Mouse (Mus musculus): ENCODE results near the gene Gpr18.

Gene Gpr18

DNA sequence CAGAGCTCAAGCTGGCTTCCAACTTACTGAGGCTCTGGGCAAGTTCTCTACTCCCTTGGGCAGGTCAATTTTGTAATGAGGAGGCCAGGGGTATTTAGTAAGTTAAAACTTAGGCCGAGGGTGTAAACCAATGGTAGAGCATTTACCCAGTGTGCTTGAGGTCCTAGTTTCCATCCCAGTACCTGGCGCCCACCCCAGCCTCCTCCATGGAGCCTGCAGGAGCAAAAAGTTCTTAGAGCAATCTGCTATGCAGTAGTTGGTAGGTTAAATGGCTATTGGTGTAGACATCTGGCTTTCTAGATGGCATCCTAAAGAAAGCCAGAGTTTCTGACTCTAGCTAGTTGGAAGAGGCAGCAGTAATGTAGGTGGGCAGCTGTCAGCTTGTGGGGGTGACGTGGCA, 33.9 kb upstream of the Gpr18 start:
- DNase-seq (ENCODE audit: low read depth, low spot score), result no peak

- DNase-seq (ENCODE audit: low read depth, low spot score), result no peak
Observed at GRCm38 (mm10) chr14:121947966-121948365, 32.4 kb upstream of the Gpr18 start.

GRCm38 (mm10) chr14:121947201-121947760, 31.7 kb upstream of the Gpr18 start:
- DNase-seq (ENCODE audit: low read depth, low spot score), result no peak

GRCm38 (mm10) chr14:121946728-121947127, 31.1 kb upstream of the Gpr18 start:
- DNase-seq (ENCODE audit: low read depth, low spot score), result no peak

DNA sequence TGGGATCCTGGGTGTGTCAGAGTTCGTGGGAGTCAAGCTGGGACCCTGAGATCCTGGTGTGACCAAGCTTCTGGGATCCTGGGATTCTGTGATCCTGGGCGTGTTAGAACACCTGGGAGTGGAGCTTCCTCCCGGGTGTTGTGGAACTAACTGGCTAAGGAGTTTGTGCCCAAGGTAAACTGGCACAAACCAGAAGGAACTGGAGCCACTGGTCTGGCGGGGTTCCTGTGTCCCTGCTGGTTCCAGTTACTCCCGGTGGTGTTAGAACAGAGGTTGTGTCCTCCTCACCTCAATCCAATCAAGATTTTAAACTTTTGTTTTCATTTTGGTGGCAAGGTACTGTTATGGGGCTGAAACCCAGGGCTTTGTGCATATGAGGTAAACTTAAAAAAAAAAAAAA, 30.6 kb upstream of the Gpr18 start:
- no peak for DNase-seq (ENCODE audit: low read depth, low spot score)

- DNase-seq (ENCODE audit: low read depth, low spot score), result no peak
Observed at GRCm38 (mm10) chr14:121939582-121939981, 24.0 kb upstream of the Gpr18 start.

DNA sequence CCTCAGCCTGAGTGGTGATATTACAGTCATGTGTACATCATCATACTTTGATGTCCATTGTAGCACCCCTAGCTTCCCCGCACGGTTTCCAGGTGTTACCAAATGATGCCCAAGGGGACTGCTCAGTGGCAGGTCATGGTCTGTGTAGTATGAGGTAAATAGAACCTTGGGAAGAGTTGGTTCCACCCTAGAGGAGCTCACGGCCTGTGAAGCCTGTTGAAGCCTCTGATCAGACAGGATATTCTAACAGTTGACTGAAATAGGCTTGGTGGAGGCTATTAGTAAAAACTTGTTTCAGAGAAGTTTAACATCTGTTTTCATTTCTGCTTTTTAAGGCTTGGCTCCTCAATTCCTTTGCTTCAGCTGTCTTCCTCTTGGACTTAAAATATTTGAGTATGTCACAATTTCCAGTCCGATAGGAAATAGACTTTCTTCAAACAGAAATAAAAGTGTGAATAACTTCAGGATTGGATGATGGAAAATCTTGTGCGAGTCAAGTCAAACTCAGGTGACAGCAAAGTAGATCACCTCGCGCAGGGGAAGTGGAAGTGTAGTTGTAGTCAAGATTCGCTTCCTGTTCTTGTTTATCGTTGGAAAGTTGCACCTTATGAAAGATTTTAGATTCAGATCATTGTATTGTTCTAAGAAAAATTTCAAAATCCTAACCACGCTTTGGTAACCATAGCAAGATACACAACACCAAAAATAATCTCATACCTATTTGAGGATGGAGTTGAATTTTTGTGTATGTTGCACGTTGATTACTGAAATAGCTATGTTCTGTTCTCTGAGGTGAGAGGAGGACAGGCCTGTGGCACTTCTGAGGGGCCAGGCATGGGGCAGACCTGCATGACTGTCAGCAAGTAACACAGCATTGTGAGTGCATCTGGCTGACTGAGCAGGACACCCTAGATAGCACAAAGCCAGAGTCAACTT, 22.9 kb upstream of the Gpr18 start:
- DNase-seq (ENCODE audit: low read depth, low spot score), result no peak

DNA sequence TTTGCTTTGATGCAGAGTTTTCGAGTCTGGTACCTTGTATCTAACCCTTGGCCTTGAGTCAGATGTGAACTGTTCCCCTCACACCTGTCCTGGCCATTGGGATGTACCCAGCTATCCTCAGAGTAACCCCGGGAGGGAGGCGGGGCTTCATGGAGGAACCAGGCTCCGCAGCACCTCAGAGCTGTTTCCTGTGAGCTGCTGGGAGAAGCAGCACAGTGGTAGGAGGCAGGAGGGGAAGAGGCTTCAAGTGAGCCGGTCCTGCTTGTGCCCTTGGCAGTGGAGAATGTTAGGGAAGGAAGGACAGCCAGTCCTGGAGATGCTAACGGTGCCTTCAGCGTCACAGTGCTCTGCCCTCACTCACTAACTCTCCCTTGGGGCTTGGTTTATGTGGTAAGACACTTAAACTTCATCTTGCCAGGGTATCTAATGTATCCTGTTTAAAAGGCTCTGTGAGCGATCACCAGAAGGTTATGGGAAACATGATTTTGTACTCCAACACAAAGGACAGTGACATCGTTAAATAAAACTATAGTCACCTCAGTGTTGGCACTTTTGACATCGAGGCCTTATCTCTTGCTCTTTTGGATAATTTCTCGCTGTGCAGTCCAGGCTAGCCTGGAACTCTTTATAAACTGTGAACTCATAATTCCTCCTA, 22.1 kb upstream of the Gpr18 start:
- no peak for DNase-seq (ENCODE audit: low read depth, low spot score)

DNA sequence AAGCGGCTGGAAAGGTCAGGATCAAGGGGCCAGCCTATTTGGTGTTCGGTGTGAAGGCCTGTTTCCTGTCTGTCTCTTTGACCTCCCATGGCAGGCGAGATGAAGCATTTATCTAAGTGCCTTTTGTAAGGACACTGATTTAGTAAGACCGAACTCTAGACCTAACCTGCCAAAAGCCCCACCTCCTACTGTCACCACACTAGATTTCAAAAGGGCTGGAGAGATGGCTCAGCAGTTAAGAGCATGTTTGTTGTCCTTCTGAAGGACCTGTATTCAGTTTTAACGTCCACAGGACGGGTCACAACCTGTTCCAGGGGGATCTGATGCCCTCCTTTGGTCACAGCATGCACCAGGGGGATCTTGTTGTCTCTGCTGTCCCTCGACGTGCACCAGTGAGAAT, 21.3 kb upstream of the Gpr18 start:
- DNase-seq (ENCODE audit: low read depth, low spot score), result no peak

DNA sequence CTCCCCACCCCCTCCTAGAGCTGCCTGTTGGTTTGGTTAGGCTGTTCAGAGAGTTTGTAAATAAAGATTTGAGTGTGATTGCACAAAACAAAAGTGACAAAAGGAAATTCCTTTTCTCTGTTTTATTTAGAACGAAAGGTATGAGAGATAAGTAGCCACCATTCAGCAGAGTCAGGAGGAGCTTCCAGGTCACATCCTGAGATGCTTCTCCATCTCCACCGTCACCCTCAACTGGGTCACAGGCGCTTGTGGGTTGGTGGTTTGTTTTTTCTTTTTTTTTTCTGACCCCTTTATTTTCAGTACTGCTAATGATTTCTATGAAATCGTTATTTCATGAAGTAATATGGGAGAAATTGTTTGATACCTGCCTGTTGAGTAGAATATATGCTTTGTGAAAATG, 20.8 kb upstream of the Gpr18 start:
- DNase-seq (ENCODE audit: low read depth, low spot score), result no peak

DNA sequence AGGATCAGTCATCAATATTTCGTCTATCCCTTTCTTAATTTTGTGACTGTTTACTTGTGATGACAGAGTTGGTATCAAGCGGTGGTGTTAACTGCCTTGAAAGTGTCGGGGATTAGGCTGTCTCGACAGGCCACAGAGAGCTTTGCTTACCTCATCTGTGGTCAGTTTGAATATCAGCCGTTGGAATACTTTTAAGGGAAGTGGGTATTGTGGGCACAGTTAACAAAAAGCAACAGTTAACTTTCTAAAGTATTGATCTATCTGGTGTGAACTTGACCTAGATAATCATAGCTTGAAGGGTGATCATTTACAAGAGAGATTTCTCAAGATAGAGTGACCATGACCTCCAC, 19.0 kb upstream of the Gpr18 start:
- DNase-seq (ENCODE audit: low read depth, low spot score), result no peak

DNA sequence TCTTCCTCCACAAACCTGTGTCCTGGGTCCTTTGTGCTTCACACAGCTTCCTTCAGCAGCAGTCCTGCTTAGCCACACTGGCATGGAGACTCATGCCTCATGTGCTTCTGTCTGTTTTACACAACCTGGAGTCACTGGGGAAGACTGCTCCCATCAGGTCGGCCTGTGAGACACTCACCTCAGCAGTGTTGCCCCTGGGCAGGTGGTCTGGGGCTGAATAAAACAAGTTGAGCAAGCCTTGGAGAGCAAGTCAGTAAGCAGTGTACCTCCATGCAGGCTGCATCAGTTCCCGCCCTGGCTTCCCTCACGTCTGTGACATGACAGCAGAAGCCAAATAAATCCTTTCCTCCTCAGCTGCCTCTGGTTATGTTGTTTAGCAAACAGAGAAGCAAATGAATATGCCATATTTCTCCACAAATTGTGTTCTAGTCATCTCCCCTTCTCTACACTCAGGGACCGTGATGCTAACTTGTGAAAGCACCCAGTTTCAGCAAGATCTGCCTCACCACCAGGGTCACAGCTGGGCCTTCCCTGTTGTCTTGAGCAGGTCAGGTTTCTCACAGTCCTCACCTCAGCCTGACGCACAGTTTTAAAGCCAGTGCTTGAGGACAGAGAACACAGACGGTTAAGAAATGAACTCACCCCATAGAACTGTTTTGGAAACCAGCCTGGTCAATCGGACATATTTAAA, 18.5 kb upstream of the Gpr18 start:
- no peak for DNase-seq (ENCODE audit: low read depth, low spot score)

- no peak for DNase-seq (ENCODE audit: low read depth, low spot score)
Observed at GRCm38 (mm10) chr14:121932180-121932579, 16.6 kb upstream of the Gpr18 start.

DNA sequence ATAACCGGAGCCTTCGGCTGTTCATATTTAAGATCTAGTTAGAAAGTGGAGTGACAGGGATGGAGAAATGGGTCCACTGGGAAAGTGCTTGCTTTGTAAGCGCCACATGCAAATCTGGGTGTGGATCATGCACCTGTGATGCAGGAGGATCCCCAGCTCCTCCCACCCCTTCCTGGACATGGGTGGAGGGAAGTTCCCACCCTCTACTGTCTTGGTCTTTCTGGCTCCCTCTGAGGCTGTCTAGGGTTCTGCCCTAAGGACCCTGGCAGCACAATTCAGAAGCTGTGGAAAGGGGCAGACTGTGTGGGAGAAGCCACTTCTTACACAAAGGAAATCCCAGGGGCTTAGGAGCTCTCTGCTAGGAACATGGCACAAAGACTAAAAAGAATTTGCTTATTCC, 16.0 kb upstream of the Gpr18 start:
- DNase-seq (ENCODE audit: low read depth, low spot score), result no peak

DNA sequence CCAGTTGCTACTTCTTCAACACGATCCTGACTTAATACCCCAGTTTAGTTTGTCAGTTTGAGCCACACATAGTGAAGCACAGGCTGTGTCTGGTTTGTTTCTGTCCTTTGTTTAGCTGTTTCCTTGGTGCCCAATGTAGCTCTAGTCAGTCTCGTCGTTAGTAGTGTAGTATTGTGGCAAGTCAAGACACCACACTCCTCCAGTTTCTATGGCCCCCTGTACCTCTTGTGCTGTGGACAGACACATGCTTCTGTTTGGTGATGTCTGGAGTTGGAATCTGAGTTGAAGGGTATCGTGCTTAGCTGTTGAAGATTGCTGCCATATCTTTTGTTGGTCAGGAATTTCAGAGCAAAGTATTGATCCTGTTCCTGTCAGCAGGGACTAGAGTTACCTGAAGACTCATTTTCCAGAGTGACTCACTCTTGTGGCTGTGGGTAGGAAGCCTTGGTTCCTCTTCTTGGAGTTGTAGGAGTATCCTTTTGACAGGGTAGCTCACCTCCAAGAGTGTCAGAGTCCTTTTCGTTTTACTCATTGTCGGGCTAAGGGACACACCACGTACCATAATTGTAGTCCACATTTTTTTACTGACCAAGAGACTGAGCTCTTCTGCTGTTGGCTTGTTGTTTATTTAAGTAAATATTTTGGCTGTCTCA, 15.3 kb upstream of the Gpr18 start:
- DNase-seq (ENCODE audit: low read depth, low spot score), result no peak

DNA sequence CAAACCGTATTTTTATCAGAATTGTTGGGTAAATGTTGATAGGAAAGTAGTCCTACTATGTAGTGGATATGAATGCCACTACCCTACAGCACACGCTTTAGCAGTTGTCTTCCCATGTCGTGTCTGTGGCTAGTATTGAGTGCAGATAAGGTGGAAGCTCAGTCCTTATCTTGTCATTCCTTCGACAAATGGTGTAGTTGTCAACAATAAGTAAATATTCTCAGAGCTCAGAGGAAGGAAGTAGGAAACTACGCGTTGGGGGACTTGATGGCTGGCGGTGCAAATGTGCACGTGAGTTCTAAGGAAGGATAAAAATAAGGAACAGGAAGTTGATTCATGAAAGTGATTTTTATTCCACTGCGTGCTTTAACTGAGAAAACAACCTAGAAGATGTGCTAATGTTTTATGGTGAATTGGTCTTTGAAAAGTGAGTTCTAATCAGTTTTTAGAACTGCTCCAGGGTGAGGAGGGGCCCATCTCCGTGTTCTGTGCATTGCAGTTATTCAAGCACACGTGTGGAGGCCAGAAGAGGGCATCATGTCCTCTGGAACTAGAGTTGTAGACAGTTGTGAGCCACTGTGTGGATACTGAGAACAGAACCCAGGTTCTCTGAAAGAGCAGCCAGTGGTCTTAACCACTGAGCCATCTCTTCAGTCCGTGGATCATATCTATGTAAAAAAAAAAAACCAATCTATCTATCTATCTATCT, 13.8 kb upstream of the Gpr18 start:
- DNase-seq (ENCODE audit: low read depth, low spot score), result no peak

DNA sequence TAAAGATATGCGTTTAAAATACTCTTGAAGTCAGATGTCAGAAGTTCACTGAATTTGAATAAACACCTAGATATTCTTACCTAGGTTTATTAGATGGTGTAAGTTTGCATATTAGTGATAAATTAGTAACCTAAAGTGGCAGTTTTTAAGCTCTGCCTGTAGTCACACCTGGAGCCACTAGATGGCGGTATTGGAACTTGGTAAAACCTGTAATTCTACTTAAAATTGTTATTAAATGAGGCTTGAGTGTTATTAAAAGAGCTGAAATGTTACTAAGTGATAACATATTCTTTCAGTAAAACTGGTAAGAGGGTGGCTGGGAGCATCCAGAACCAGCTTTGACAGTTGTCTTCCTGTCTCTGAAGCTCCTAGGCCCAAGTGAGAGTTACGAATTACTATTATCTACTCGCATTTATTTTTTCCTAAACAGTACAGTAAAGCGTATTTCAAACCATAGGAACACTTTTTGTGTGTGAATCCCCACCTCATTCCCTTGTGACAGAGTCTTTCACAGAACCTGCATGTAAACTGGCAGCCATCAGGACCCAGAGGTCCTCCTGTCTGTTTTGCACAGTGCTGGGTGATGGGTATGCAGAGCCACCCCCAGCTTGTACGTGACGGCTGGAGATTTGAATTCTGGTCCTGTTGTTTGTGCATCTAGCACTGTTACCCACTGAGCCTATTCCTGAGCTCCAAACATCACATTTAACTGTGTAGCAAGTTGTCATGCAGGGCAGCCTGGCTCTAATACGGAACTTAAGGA, 13.0 kb upstream of the Gpr18 start:
- DNase-seq (ENCODE audit: low read depth, low spot score), result peak; percentile 64

DNA sequence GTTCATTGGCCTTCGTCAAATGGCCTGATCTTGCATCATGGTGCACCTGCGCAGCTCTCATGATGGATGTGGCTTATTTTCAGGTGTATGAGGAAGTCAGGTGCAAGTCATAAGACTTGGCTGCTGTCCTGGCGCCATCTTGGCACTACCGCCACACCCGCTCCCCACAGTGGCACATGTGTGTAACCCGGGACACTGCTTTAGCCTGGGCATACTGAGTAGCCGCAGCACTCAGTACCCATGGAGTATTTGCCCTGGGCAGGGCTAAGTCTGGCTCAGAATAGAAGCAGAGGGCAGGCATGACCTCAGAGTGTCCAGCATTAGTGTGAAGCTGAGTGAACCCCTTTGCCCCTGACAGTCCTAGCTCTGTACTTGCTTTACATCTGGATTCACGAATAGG, 11.9 kb upstream of the Gpr18 start:
- DNase-seq (ENCODE audit: low read depth, low spot score), result no peak

DNA sequence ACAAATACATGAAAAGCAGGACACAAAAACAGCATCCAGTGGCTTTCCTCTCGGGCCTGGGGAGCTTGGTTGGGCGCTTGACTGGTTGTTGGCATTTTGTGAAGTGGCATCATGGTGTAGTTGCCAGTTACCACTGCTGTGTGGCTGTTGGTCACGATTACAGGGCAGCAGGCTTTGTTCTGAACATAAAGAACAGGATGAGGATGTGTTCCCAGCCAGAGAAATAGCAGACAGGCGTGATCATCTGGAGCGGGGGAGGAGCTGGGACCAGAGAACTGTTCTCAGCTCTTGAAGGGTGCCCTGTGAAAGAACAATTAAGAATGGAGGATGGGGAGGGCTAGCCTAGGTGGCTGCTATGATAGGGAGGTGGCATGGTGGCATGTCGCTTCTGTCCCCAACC, 11.3 kb upstream of the Gpr18 start:
- no peak for DNase-seq (ENCODE audit: low read depth, low spot score)

DNA sequence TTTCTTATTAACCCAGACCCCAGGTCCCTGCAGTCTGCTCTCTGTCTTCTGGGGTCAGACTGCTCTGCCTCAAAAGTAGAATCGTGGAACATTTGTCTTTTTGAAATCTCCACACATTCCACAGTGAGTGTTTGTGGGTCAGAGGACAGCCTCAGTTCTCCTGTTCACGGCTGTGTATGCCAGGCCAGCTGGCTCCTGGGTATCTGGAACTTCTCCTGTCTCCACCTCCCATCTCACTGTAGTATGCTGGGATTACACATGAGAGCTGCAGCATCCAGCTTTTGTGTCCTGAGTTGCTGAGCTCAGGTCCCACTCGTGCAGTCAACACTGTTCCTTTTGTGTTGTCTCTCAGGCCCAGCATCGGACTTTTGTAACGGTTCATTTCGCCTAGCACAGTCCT, 9.3 kb upstream of the Gpr18 start:
- DNase-seq (ENCODE audit: low read depth, low spot score), result no peak

Measured in forelimb bud, embryonic 11.5 days (tissue).